Mouse (Mus musculus) heart, adult 2 months (tissue): Measurements from ENCODE around the gene Olfr1392. TPM values are rescaled to one million over a fixed set of nuclear protein-coding genes. Genes with fewer than 3 reads are reported as not detected.
"Not testable (repeated sequence)": the region's sequence is repeated elsewhere in the genome, so short reads cannot be mapped to it uniquely, and the experiment has no call there.

Experiments used
- DNase-seq, 2 experiments: peaks; one replicate each; pipeline ENCODE4 v3.0.0; 2021
- H3K27ac ChIP-seq: fragments of 200-600 bp; 2 replicates; pipeline ENCODE4 v1.8.1; 2022
- H3K27me3 ChIP-seq: fragments of 200-500 bp; 2 replicates; pipeline ENCODE4 v1.6.1; 2012; ENCODE audit warnings: mild to moderate bottlenecking, low read length, inconsistent platforms, mixed read lengths; ENCODE audit not compliant: control insufficient read depth, insufficient read depth
- H3K36me3 ChIP-seq: fragments of 200-500 bp; 2 replicates; pipeline ENCODE4 v1.6.1; 2012; ENCODE audit warnings: low read length, inconsistent platforms; ENCODE audit not compliant: control insufficient read depth, insufficient read depth
- H3K4me1 ChIP-seq: fragments of 200-500 bp; 2 replicates; pipeline ENCODE4 v1.6.1; 2011; ENCODE audit warnings: low read length; ENCODE audit not compliant: control insufficient read depth, insufficient read depth
- H3K4me3 ChIP-seq: fragments of 200-600 bp; 2 replicates; pipeline ENCODE4 v1.8.1; 2022
- H3K79me2 ChIP-seq: fragments of 200-500 bp; replicated peaks from 2 replicates; pipeline ENCODE4 v1.6.1; 2012; ENCODE audit warnings: mild to moderate bottlenecking, inconsistent platforms, low read length, moderate library complexity, mixed read lengths; ENCODE audit not compliant: control insufficient read depth, insufficient read depth
- H3K9ac ChIP-seq: fragments of 200-500 bp; 2 replicates; pipeline ENCODE4 v1.6.1; 2012; ENCODE audit warnings: low read depth, mild to moderate bottlenecking, control low read depth, inconsistent platforms, low read length, mixed read lengths
- CTCF ChIP-seq: fragments of 200-600 bp; IDR thresholded peaks from 2 replicates; pipeline ENCODE4 v1.8.1; 2022; ENCODE audit warnings: antibody characterized with exemption, mild to moderate bottlenecking, moderate library complexity
- EP300 ChIP-seq: fragments of 200-500 bp; IDR thresholded peaks from 2 replicates; pipeline ENCODE4 v1.6.1; 2011; ENCODE audit warnings: low read depth, low read length, control low read depth; ENCODE audit not compliant: insufficient read depth
- POLR2A ChIP-seq: fragments of 200-500 bp; IDR thresholded peaks from 2 replicates; pipeline ENCODE4 v1.6.1; 2011; ENCODE audit warnings: mild to moderate bottlenecking, low read depth, low read length, control low read depth; ENCODE audit not compliant: insufficient read depth
- WGBS: fragments of 180-500 bp; shearing (Covaris S2); methylation state at CpG from one replicate; pipeline ENCODE4 v1.1.7; 2018; 5-methylcytosine and 5-hydroxymethylcytosine counted together
- intact Hi-C: fragments of 180-260 bp; cut with DNase I; formaldehyde crosslinking; loops from one replicate; pipeline ENCODE4 v1.15.1; 2025
- polyA plus RNA-seq: library from polyadenylated mRNA; depleted of rRNA; stranded (reverse); fragments of >200 nt; gene quantifications from 2 replicates; pipeline ENCODE4 v1.2.3, GENCODE M21; 2012
- total RNA-seq, 2 experiments: library from RNA; stranded (reverse); gene quantifications; 2 replicates each; pipeline ENCODE4 v1.2.3; 2021

The Olfr1392 gene
- total and polyA plus RNA-seq, 3 experiments: 0.08 TPM; not detected in 2

DNA sequence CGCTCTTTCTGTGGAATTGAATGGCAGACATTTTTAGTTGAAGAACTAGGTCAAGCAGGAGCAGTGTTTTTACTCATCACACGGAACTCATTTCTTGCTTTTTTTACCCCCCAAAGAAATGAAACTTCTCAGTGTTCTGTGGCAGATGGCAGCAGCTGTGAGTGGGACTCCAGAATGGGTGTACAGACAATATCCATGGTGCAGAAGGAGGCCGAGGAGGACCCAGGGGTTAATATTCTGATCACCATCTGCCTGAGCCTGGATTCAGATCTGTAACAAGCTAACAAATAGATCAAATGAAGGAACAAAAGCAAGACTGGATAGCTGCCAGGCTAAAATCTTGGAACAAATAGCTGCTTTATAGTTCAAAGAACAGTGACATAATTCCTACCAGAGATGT lies 7.7 kb downstream of the Olfr1392 start:
- Histone ChIP-seq H3K4me3 (no peak overlapping the region), H3K4me1 (no peaks in the 10 kb centered on the region), H3K27me3 (0 out of 2 replicates have a peak, but pooled peaks cover 2% of the 10 kb centered on the region), H3K36me3 (no peaks in the 10 kb centered on the region), H3K9ac (no peak overlapping the region), H3K27ac (no peak overlapping the region), H3K79me2 (no peaks in the 10 kb centered on the region)
- DNase-seq: no peak
- 68% methylated on average over 3 of the region's 3 CpGs for WGBS
- intact Hi-C loops: no loop called here
- TF ChIP-seq CTCF: no peak
- no peak for TF ChIP-seq POLR2A
- TF ChIP-seq EP300: no peak

GRCm38 (mm10) chr11:49304441-49304840 lies 19.4 kb downstream of the Olfr1392 start, which contains the start of gene Olfr10:
Gene Olfr10, plus strand, starts transcription at chr11:49304741.
- H3K79me2 ChIP-seq: no peaks in the 10 kb centered on the region
- no peak within 1 kb of the TSS for H3K9ac ChIP-seq
- no peaks in the 10 kb centered on the region for H3K4me1 ChIP-seq
- no peaks in the 10 kb centered on the region for H3K27me3 ChIP-seq
- H3K27ac ChIP-seq: no peak within 1 kb of the TSS
- DNase-seq: no peak
- intact Hi-C loops: no loop called here
- H3K36me3 ChIP-seq: no peaks in the 10 kb centered on the region
- TF ChIP-seq POLR2A (no peak), CTCF (no peak), EP300 (no peak)
- no peak within 1 kb of the TSS for H3K4me3 ChIP-seq

DNA sequence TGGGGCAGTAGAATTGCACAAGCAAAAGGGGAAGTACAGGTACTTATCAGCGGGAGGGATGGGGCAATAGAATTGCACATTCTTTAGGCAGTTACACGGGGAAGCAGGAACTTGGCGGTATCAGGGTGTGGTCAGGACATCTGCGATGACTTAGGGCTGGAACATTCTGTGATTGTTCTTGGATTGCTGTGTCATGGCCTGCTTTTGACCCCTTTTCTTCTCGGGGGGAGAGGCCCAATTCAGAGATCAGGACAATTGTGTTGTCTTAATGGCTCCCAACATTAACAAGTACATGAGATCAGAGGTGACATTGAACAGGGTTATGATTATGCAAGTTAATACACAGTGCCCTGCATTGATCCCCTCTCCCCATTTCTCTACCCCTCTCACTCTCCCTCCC lies 23.5 kb downstream of the Olfr1392 start:
- H3K27ac ChIP-seq, H3K36me3 ChIP-seq, H3K79me2 ChIP-seq, DNase-seq, H3K4me3 ChIP-seq, H3K27me3 ChIP-seq, H3K9ac ChIP-seq, intact Hi-C loops, H3K4me1 ChIP-seq: not testable (repeated sequence)
- whole genome bisulfite sequencing: 52% methylated on average over 5 of the region's 5 CpGs

GRCm38 (mm10) chr11:49322442-49322841 lies 37.4 kb downstream of the Olfr1392 start, which contains the start of gene Olfr1391:
Gene Olfr1391, plus strand, starts transcription at chr11:49322742.
- Histone ChIP-seq H3K27ac (no peak within 1 kb of the TSS), H3K79me2 (no peaks in the 10 kb centered on the region), H3K27me3 (no peaks in the 10 kb centered on the region), H3K4me1 (no peaks in the 10 kb centered on the region), H3K4me3 (no peak within 1 kb of the TSS), H3K9ac (no peak within 1 kb of the TSS), H3K36me3 (no peaks in the 10 kb centered on the region)
- WGBS: 58% methylated on average over 2 of the region's 2 CpGs
- no peak for DNase-seq
- intact Hi-C loops: no loop called here
- TF ChIP-seq POLR2A (no peak), EP300 (no peak), CTCF (no peak)

DNA sequence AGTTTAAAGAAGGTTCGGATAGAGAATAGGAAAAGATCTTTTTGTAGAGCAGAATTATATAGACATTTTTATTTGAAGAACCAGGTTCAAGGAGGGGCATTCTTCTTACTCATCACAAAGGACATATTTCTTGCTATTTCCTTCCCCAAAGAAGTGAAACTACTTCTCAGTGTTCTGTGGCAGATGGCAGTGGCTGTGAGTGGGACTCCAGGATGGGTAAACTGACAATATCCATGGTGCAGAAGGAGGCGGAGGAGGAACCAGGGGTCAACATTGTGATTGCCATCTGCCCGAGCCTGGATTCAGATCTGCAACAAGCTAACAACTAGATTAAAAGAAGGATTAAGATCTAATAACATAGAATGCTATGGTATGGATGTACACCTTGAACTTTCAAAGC lies 41.6 kb downstream of the Olfr1392 start:
- no peaks in the 10 kb centered on the region for H3K79me2 ChIP-seq
- no peak overlapping the region for H3K4me3 ChIP-seq
- no peak for DNase-seq
- no peak overlapping the region for H3K27ac ChIP-seq
- 69% methylated on average over 3 of the region's 3 CpGs for WGBS
- H3K27me3 ChIP-seq: no peaks in the 10 kb centered on the region
- no peaks in the 10 kb centered on the region for H3K4me1 ChIP-seq
- H3K9ac ChIP-seq: no peak overlapping the region
- TF ChIP-seq EP300: no peak
- no peak for TF ChIP-seq POLR2A
- TF ChIP-seq CTCF: no peak
- intact Hi-C loops: no loop called here
- no peaks in the 10 kb centered on the region for H3K36me3 ChIP-seq

GRCm38 (mm10) chr11:49329686-49330085 lies 44.6 kb downstream of the Olfr1392 start:
- Histone ChIP-seq H3K4me3 (no peak overlapping the region), H3K79me2 (no peaks in the 10 kb centered on the region), H3K27ac (no peak overlapping the region), H3K9ac (no peak overlapping the region), H3K27me3 (no peaks in the 10 kb centered on the region), H3K36me3 (no peaks in the 10 kb centered on the region), H3K4me1 (no peaks in the 10 kb centered on the region)
- WGBS: 45% methylated on average over 1 of the region's 1 CpGs
- intact Hi-C loops: no loop called here
- no peak for TF ChIP-seq CTCF
- TF ChIP-seq EP300: no peak
- no peak for TF ChIP-seq POLR2A
- no peak for DNase-seq
